Mouse (Mus musculus) hindbrain, embryonic 16.5 days (tissue): ENCODE results near the gene Tbx10. TPM values are rescaled to one million over a fixed set of nuclear protein-coding genes. Genes with fewer than 3 reads are reported as not detected.

Experiments used
- ATAC-seq: fragments of 200-750 bp; cut with Nextera tagmentation; 2 replicates; pipeline ENCODE4 v1.8.0; 2017; ENCODE audit warnings: moderate TSS enrichment, moderate library complexity
- H3K27ac ChIP-seq: fragments of 300-500 bp; sonication (generic); 2 replicates; pipeline ENCODE4 v1.5.1; 2014; ENCODE audit warnings: low read depth, mild to moderate bottlenecking, control low read depth, low read length, moderate library complexity
- H3K27me3 ChIP-seq: fragments of 300-500 bp; sonication (generic); replicated peaks from 2 replicates; pipeline ENCODE4 v1.6.1; 2014; ENCODE audit warnings: low read length; ENCODE audit not compliant: control insufficient read depth, insufficient read depth
- H3K36me3 ChIP-seq: fragments of 300-500 bp; sonication (generic); 2 replicates; pipeline ENCODE4 v1.6.1; 2014; ENCODE audit warnings: mild to moderate bottlenecking, low read length, moderate library complexity, mixed read lengths; ENCODE audit not compliant: control insufficient read depth, insufficient read depth
- H3K4me1 ChIP-seq: fragments of 300-500 bp; sonication (generic); 2 replicates; pipeline ENCODE4 v1.6.1; 2014; ENCODE audit warnings: low read depth, low read length; ENCODE audit not compliant: control insufficient read depth, insufficient read depth
- H3K4me2 ChIP-seq: fragments of 300-500 bp; sonication (generic); 2 replicates; pipeline ENCODE4 v1.6.1; 2014; ENCODE audit warnings: mild to moderate bottlenecking, low read length, control low read depth, moderate library complexity
- H3K4me3 ChIP-seq: fragments of 300-500 bp; sonication (generic); 2 replicates; pipeline ENCODE4 v1.5.1; 2014; ENCODE audit warnings: mild to moderate bottlenecking, low read length, control low read depth, moderate library complexity
- H3K9ac ChIP-seq: fragments of 300-500 bp; sonication (generic); 2 replicates; pipeline ENCODE4 v1.6.1; 2014; ENCODE audit warnings: low read depth, mild to moderate bottlenecking, control low read depth, low read length, moderate library complexity
- H3K9me3 ChIP-seq: fragments of 300-500 bp; sonication (generic); 2 replicates; pipeline ENCODE4 v1.6.1; 2014; ENCODE audit warnings: mild to moderate bottlenecking, low read length, moderate library complexity; ENCODE audit not compliant: control insufficient read depth
- WGBS: fragments of 180-500 bp; shearing (Covaris S2); extraction: QIAGEN DNeasy Blood & Tissue Kit; methylation state at CpG from one replicate; pipeline ENCODE4 v1.1.7; 2014; 5-methylcytosine and 5-hydroxymethylcytosine counted together
- polyA plus RNA-seq: library from polyadenylated mRNA; unstranded; fragments of >200 nt; fragmentation: Nextera tagmentation; extraction: Ambion mirVana; gene quantifications from 2 replicates; pipeline ENCODE4 v1.2.1, GENCODE M21; 2015

Gene Tbx10
- polyA plus RNA-seq, result 0.67 and 0.89 TPM in 2 replicates

GRCm38 (mm10) chr19:3992416-3992815 is at the start of gene Tbx10:
Gene Tbx10, plus strand, starts transcription at chr19:3992752.
- Histone ChIP-seq H3K27ac (no peak within 1 kb of the TSS), H3K9ac (no peak within 1 kb of the TSS), H3K27me3 (no peaks in the 10 kb centered on the region), H3K9me3 (no peaks in the 10 kb centered on the region), H3K4me1 (no peaks in the 10 kb centered on the region), H3K36me3 (no peaks in the 10 kb centered on the region), H3K4me3 (no peak within 1 kb of the TSS), H3K4me2 (no peak within 1 kb of the TSS)
- no peak for ATAC-seq
- WGBS, result 52% methylated on average over 5 of the region's 5 CpGs

- WGBS, result 19% methylated on average over 27 of the region's 27 CpGs
Observed at GRCm38 (mm10) chr19:3942986-3943735, 49.4 kb upstream of the Tbx10 start.

GRCm38 (mm10) chr19:3945872-3946564 is 46.5 kb upstream of the Tbx10 start:
- ATAC-seq, result no peak
- Histone ChIP-seq H3K36me3 (no peaks in the 10 kb centered on the region), H3K9ac (no peak overlapping the region), H3K4me3 (no peak overlapping the region), H3K27ac (no peak overlapping the region), H3K9me3 (no peaks in the 10 kb centered on the region), H3K4me2 (no peak overlapping the region), H3K27me3 (peaks cover 3% of the 10 kb centered on the region; the same call in 1 of the 2 replicates), H3K4me1 (no peaks in the 10 kb centered on the region)
- WGBS, result 36% methylated on average over 10 of the region's 10 CpGs

More at GRCm38 (mm10) chr19:3942986-3943735, 49.4 kb upstream of the Tbx10 start:
- H3K9me3 ChIP-seq, result no peaks in the 10 kb centered on the region
- H3K4me1 ChIP-seq, result no peaks in the 10 kb centered on the region
- no peak overlapping the region for H3K9ac ChIP-seq
- no peak overlapping the region for H3K4me3 ChIP-seq
- ATAC-seq, result no peak
- peak overlapping the region; percentile 18; the same call in 1 of the 2 replicates for H3K4me2 ChIP-seq
- peaks cover 3% of the 10 kb centered on the region; the same call in 1 of the 2 replicates for H3K27me3 ChIP-seq
- H3K27ac ChIP-seq, result no peak overlapping the region
- no peaks in the 10 kb centered on the region for H3K36me3 ChIP-seq

- H3K9me3 ChIP-seq, result no peaks in the 10 kb centered on the region
- WGBS, result 18% methylated on average over 2 of the region's 2 CpGs
- no peaks in the 10 kb centered on the region for H3K36me3 ChIP-seq
- H3K27me3 ChIP-seq, result peaks cover 3% of the 10 kb centered on the region; the same call in 1 of the 2 replicates
- H3K4me2 ChIP-seq, result no peak overlapping the region
- no peak overlapping the region for H3K9ac ChIP-seq
- no peak overlapping the region for H3K27ac ChIP-seq
- H3K4me1 ChIP-seq, result no peaks in the 10 kb centered on the region
- H3K4me3 ChIP-seq, result no peak overlapping the region
- ATAC-seq, result peak; percentile 73
Observed at GRCm38 (mm10) chr19:3946715-3947114, 45.8 kb upstream of the Tbx10 start.

GRCm38 (mm10) chr19:3947813-3948212 is 44.7 kb upstream of the Tbx10 start:
- WGBS, result 88% methylated on average over 3 of the region's 3 CpGs
- Histone ChIP-seq H3K4me1 (no peaks in the 10 kb centered on the region), H3K9ac (no peak overlapping the region), H3K4me3 (no peak overlapping the region), H3K9me3 (no peaks in the 10 kb centered on the region), H3K27ac (no peak overlapping the region), H3K27me3 (peaks cover under 1% of the 10 kb centered on the region; the same call in 1 of the 2 replicates), H3K36me3 (no peaks in the 10 kb centered on the region), H3K4me2 (no peak overlapping the region)
- no peak for ATAC-seq

- no peak overlapping the region for H3K4me2 ChIP-seq
- WGBS, result 70% methylated on average over 14 of the region's 14 CpGs
- no peak overlapping the region for H3K9ac ChIP-seq
- no peak overlapping the region for H3K27ac ChIP-seq
- ATAC-seq, result no peak
- no peaks in the 10 kb centered on the region for H3K27me3 ChIP-seq
- no peak overlapping the region for H3K4me3 ChIP-seq
- no peaks in the 10 kb centered on the region for H3K4me1 ChIP-seq
- no peaks in the 10 kb centered on the region for H3K36me3 ChIP-seq
- H3K9me3 ChIP-seq, result no peaks in the 10 kb centered on the region
Observed at GRCm38 (mm10) chr19:3948546-3948945, 44.0 kb upstream of the Tbx10 start.

GRCm38 (mm10) chr19:3950331-3950730 is 42.2 kb upstream of the Tbx10 start:
- no peak overlapping the region for H3K27ac ChIP-seq
- no peaks in the 10 kb centered on the region for H3K27me3 ChIP-seq
- H3K9me3 ChIP-seq, result no peaks in the 10 kb centered on the region
- no peaks in the 10 kb centered on the region for H3K4me1 ChIP-seq
- no peak overlapping the region for H3K4me3 ChIP-seq
- H3K4me2 ChIP-seq, result no peak overlapping the region
- no peaks in the 10 kb centered on the region for H3K36me3 ChIP-seq
- WGBS, result 78% methylated on average over 3 of the region's 3 CpGs
- no peak for ATAC-seq
- H3K9ac ChIP-seq, result no peak overlapping the region; the same call in 1 of the 2 replicates

GRCm38 (mm10) chr19:3951461-3951860 is 41.1 kb upstream of the Tbx10 start:
- H3K36me3 ChIP-seq, result no peaks in the 10 kb centered on the region
- H3K27me3 ChIP-seq, result no peaks in the 10 kb centered on the region
- H3K9me3 ChIP-seq, result no peaks in the 10 kb centered on the region
- no peak for ATAC-seq
- H3K4me2 ChIP-seq, result no peak overlapping the region
- H3K27ac ChIP-seq, result no peak overlapping the region
- no peaks in the 10 kb centered on the region for H3K4me1 ChIP-seq
- no peak overlapping the region for H3K9ac ChIP-seq
- H3K4me3 ChIP-seq, result no peak overlapping the region

- Histone ChIP-seq H3K4me2 (no peak overlapping the region), H3K36me3 (no peaks in the 10 kb centered on the region), H3K27me3 (no peaks in the 10 kb centered on the region), H3K9ac (no peak overlapping the region), H3K4me3 (no peak overlapping the region), H3K4me1 (no peaks in the 10 kb centered on the region), H3K9me3 (no peaks in the 10 kb centered on the region), H3K27ac (no peak overlapping the region)
- WGBS, result 76% methylated on average over 1 of the region's 1 CpGs
- ATAC-seq, result no peak
Observed at GRCm38 (mm10) chr19:3952099-3952498, 40.5 kb upstream of the Tbx10 start.
